Mouse (Mus musculus) urinary bladder, postnatal 25 days (tissue): ENCODE measurements around the gene Hoxb5.

ENCODE experiments used
- DNase-seq: peaks from one replicate; pipeline ENCODE4 v3.0.0; 2022; ENCODE audit warnings: low spot score

Gene Hoxb5

DNA sequence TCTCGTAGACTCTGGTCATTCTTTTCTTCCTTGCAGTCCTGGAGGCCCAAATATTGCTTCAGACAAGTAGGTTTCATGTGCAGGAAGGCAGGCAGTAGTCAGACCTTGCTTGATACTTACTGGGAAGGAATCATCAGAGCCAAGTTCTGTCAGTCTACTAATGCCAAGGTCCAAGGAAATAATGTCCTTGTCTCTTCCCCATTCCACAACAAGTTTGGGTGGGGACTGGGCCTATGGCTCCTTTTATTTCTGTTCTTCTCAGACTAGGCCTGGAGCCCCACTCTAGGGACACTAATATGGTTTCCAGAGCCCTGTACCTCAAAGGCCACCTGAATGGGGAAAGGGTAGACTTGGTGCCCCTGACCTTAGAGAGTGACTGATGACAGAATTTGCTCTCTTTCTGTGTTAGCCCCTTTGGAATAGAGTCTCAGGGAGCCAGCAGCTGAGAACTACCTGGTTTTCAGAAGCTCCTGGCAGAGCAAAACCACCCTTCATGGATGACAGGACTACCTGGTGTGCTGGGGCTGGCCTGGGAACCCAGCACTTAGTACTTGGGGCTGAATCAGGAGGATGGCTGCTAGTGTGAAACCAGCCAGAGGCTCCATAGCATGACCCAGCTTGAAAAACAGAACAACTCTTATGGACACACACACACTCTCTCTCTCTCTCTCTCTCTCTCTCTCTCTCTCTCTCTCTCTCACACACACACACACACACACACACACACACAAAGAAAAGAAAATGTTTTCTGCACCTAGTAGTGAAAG, 14.5 kb upstream of the Hoxb5 start:
- DNase-seq: no peak

DNA sequence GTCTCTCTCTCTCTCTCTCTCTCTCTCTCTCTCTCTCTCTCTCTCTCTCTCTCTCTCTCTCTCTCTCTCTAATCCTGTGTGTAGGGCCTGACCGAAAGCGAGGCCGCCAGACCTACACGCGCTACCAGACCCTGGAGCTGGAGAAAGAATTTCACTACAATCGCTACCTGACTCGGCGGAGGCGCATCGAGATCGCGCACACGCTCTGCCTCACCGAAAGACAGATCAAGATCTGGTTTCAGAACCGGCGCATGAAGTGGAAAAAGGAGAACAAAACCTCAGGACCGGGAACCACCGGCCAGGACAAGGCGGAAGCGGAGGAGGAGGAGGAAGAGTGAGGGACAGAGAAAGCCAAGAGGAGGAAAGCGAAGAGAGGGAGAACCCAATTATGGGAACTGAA, 13.8 kb upstream of the Hoxb5 start:
- DNase-seq: no peak

DNA sequence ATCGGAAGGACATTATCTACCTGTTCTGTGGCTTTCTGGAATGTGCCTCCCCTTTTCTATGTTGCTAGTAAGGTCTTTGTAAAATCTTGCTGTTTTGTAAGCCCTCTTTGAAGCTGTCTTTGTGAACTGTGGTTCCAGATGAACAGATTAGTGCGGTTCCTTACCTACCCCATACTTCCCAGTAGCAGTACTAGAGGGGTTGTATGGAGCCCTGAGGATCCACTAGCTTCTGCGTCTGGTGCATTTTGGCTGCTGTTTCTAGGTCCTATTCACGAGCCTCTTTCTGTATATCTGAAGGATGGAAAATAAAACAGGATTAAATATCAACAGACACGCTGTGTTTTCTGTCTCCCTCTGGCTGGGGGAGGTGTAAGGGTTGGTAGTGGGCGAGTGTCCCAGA, 13.3 kb upstream of the Hoxb5 start:
- DNase-seq: no peak

DNA sequence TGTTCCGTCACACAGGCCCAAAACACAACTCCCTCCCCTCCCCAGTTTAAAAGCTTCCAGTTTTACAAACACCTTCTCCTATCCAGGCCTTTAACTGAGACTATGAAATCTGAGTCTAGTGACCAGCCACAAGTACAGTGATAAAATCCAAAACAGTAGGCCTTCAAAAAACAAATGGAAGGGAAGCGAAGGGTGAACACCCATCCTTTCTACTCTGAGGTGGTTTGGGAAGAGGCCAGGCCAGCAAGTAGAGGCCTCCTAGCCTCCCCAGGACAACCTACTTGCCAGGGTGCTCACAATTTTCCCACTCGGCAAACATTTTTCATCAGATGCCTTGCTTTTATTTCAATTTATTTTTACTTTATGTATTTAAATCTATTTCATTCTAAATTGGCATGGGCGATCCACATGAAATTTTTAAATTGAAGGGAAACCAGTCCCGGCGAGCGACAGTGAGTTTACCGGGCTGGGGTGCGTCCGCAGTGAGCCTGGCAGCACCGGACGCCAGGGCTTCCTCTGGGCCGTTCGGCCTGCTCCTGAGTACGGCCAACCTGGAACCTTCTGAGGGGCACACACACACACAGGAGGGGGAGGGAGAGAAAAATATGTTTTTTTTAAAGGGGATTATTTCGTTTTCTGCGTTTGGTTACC, 12.3 kb upstream of the Hoxb5 start:
- DNase-seq: no peak

DNA sequence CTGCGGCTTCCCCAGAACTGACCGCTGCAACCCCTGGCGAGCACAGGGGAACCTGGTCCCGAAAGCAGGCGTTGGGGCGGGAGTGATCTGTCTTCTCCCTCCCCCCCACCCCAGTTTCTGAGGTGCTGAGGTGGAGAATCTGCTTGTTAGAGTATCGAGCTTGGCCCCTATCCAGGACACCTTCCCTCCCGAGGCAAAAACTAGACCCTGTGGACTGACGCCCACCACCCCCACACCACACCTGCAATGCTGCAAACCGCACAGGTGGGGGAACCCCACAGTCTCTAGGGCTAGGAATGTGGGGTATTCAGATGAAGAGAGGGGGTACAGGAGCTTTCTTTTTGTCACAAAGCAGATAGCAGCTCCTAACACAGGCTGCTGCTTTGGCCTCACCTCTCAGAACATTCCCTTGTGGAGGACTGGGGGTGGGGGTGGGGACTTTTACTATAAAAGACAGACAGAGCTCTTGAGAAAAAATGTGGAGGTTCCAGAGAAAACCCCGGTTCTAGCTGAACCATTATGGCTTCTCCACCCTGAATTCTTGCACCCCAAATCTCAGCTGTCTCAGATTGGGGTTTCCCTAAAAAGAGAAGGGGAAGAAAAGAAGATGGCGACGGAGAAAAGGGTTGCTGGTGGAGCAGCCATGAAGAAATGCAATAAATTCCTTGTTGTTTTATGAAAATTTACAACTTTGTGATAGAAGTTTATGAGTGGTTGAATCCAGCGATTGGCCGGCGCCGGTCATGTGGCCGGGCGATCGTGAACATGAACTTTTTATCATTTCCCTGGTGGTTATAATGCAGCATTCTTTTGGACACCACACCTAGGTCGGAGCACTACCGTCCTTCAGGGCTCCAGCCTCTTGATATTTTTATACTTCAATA, 11.2 kb upstream of the Hoxb5 start, which contains the start of gene Hoxb6:
Gene Hoxb6, plus strand, starts transcription at position 796 of the 884 bp plus-strand sequence.
- no peak for DNase-seq

DNA sequence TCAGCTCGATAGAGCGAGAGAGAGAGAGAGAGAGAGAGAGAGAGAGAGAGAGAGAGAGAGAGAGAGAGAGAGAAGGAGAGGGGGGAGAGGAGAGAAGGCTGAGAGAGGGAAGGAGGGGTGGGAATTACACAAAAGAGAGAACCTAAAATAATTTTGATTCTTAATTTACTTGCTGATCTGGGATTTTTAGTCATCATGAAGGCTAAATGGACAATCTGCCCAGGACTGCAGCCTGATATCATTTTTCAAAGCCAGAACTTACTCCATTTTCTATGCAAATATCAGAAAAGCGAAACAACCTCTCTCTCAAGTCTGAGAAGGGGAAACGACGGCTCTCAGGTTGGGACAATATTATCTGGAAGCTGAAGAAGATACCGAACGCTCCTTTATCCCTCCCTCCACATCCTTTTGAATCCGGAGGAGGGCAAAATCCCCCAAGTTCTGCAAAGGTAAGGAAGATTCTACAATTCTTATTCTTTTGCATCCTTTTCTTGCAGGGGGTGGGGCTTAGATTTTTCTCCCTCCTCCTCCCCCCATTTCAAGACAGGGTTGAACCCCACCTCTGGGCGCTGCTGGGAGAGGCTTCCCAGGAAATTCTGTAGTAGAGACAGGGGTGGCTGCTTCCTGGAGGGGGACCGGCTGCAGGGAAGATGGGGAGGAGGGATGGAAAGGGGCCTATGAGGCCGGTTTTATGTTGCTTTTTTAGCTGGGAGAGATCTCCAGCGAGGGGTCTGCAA, 10.4 kb upstream of the Hoxb5 start:
- DNase-seq: no peak

DNA sequence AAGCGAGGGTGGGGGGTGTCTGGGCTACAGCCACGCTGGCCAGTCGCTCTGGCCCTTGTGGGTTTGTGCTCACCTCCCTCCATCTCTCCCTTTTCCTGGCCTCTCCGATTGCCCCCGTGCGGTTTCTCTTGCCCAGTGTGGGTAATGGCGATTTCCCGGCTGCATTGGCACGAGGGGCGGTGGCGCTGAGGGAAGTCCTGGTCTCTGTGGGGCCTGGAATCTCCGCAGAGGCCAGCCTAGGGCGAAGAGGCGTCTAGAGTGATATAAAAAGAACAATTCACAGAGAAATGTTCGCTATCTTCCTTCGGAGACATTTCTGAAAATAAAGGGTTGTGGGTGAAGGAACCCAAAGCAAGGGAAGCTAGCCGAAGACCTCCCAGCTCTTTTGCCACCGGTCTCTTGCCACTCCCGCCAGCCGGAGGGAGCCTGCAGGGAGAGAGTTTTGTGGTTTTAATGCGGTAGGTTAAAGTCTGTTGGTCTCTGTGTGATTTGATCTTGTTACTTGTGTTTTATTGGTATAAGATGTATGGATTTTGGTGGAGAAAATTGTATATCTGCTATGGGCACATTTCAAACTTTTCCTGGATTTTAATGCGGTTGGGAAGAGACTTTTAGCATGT, 9.7 kb upstream of the Hoxb5 start:
- no peak for DNase-seq

DNA sequence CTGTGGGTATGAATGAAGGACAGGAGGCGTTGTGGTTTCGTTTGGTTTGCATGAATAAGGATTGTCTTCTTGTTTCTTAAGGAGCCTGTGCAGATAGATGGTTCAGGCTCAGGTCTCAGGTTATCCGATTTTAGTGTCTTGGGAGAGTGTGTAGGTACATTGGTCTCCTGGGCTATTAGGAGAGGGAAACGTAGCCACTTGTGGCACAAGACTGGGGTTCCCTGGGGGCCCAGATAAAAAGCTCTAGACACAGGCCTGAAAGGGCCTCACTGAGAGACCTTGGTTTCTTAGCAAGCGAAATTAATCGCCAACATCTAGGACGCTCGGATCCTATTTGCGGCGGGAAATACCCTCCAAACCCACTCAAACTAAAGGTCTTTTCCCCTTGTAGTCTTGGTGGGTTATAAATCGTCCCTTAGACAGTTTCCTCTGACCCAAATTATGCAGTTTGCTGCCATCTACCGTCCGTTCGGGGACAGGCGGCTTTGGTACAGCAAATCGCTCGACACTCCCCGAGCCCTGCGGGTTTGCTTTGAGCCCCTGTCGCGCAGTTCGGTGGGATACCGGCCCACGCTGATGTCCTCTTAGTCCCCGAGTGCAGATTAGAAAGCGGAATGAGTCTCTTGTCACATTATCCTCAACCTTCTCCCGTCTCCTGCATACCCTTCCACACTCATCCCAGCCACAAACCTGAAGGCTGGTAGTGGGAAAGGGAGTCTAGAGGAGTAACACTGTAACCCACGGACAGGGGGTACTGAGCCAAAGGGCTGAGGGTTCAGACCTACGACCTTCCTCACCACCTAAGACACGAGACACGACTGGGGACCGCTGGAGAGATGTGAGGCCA, 8.7 kb upstream of the Hoxb5 start:
- DNase-seq: peak; percentile 73

DNA sequence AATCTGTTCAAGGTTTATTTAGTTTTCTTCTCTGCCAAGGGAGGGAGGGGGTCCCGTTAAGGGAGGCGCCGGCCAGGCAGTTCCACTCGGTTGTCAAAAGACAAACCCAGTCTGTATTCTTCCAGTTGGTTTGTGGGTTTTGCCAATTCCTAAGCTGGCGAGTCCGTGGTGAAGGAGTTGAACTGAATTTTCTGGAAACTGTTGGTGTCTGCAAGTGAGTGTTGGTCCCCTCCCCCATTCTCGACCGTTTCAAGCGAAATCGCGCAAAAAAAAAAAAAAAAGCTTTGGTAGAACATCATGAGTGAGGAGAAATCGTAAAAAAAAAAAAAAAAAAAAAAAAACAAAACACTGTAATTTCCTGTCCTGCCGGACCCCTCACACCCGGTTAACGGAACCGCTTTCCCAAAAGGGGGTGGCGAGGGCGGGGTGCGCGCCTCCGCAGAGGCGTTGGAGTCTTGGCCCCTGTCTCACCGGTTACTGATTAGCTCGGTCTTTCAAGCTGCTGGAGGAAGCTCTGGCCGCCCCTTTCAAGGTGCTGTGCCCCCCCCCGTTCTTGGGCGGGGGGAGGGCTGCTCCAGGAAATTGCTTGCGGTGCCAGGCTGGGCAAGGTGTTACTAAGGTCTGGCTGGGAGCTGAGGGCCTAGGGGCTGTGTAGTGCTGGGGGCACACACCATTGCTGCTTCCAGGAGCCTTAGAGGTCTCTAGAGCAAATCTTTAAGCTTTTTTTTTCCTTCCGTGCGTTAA, 7.9 kb upstream of the Hoxb5 start:
- no peak for DNase-seq

DNA sequence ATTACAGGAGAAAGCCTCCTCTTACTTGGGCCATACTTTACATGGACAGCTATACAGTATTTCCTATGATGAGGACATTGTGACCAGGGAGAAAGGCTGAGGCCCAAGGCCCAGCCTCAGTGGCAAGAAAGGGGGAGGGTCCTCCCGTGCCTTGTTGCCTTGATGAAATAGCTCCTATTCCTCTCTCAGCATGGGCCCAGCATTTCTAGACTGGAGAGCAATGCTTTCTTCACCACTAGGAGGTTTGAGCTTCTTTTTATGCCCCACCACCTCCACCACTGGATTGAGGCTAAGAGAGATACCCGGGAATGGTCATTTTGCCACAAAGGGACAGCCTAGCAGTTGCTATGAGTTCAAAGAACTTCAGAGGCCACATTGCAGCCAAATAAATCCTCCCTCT, 6.1 kb upstream of the Hoxb5 start:
- DNase-seq: no peak

DNA sequence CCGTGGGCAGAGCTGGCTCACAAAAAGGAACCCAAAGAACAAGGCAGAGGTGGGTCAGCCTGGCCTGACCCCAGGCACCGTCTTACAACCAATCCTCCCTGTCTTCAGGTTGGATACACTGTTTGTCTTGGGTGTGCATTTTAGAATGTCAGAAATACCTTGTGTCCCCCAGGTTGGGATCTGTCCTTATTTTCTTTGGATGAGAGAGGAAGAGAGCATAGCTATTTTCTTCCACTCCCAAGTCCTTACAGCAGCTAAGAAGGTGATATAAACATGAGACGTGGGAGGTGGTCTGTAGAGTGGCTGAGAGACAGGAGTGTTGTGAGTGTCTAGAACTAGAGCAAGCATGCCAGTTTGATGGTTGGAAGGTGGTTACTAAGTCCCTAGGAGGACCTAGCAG, 5.7 kb upstream of the Hoxb5 start:
- DNase-seq: no peak

DNA sequence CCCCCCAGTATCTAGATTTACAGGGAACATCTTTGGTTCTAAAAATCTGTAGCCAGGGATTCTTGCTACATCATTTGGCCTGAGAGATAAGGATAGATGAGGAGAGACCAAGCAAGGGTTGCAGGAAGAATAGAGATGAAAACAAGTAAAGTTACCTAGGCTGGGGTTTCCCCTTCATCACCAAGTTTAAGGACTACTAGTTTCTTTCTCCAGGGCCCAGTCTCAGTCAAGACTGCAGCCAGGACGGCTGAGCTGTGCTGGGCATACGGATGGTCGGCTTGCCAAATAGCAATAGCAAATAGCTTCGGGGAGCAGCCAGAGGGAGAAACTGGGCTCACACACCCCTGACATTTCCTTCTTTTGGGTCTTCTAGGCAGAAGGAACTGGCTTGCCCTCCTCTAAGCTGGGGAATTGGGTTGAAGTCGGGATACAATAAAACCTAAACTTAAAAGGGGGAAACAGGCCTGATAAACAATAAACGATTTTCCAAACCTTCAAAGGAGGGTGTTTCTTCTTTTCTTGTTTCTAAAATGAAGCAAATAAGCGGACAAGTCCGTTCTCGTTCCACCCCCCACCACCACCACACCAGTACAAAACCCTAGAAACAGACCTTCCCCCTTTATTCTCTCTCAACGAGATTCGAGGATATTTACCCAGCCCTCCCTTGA, 5.0 kb upstream of the Hoxb5 start:
- DNase-seq: no peak

DNA sequence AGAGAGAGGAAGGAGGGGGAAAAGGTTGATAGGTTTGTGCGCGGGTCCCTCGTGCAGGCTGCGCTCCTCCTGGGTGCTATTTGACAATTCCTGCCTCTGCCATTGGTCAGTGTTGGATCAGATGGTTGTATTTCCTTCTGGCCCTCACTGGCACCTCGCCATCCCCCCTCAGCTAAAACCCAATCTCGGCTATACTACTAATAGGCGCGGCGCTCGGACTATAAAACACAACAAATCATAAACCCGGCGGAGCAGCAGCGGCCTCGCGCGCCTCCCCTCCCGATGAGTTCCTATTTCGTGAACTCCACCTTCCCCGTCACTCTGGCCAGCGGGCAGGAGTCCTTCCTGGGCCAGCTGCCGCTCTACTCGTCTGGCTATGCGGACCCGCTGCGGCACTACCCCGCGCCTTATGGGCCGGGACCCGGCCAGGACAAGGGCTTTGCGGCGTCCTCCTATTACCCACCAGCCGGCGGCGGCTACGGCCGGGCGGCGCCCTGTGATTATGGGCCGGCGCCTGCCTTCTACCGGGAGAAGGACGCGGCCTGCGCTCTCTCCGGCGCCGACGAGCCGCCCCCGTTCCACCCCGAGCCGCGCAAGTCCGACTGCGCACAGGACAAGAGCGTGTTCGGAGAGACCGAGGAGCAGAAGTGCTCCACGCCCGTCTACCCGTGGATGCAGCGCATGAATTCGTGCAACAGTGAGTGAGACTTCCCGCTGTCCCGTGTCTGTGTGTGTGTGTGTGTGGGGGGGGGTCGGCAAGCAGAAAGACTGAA, 4.1 kb upstream of the Hoxb5 start:
- DNase-seq: no peak

DNA sequence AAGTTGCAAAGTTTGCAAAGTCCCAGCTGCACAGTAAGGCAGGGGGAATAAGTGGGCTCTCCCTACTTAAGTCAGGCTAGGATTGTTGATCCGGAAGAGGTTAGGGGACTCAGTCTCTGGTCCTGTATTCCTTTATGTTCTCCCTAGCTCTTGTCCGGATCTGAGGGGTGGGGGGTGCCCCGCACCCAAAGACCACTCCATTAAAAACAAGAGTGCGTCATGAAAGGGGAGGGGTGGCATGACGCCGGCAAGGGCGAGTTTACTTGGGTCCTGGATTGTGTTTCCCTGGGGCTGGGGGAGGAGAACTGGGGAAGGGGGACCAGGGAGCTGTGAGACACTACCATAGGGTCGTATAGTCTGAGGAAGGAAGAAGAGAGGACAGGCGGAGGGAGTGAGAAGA, 3.4 kb upstream of the Hoxb5 start:
- no peak for DNase-seq

DNA sequence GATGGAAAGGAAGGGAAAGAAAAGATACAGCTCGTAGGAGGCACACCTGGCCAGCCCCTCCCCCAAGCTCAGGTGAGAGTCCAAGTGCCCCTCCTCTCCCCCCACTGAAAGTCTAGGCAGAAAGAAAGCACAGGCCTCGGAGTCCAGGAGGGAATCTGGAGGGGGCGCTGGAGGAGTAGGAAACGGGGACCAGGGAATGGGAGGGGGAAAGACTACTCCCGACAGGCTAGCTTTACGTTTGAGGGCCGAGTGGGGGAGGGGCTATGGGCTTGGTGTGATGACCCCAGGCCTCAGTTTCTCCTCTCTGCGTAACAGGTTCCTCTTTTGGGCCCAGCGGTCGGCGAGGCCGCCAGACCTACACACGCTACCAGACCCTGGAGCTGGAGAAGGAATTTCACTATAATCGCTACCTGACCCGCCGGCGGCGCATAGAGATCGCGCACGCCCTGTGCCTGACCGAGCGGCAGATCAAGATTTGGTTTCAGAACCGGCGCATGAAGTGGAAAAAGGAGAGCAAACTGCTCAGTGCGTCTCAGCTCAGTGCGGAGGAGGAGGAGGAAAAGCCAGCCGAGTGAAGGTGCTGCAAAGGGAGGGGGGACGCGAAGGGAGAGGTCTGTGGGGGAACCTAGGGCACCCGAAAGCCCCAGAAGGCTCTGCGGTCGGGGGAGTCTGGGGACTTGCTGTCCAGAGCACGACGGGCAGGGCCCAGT, 2.6 kb upstream of the Hoxb5 start:
- DNase-seq: no peak

DNA sequence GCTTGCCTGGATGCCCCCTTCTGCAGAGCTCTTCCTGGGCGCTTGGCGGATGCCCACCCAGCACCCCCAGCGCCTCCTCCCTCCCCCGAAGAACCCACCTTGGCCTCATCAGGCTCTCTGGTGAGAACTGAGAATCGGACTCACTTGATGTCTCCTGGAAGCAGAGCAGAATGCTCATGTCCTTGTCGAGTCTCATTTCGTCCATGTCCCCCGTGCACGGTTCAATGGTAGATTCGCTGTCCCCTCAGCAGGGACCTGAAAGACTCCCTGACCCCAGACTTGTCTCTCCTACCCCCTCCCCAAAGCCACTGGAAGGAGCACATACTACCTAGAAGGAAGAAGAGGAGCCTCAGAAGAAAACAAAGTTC, 2.1 kb upstream of the Hoxb5 start:
- no peak for DNase-seq

DNA sequence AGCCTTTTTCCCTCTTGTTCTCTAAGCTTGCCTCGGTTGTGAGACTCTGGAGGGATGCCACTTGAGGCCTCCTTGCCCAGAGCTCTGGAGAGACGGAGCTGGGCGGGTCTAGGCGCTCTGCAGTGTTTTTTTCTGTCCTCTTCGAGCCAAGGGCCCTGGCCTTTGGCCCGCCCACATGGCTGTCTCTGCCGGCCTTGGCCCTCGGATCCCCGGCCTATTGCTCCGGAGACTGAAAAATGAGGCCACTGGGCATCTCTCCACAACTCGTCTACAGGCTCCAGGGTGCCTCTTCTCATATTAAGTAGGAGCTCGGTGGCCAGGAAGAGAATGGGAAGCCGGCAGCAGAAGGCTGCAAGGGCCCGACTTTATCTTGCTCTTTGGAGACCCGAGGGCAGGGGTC, 1.3 kb upstream of the Hoxb5 start:
- no peak for DNase-seq
